ENCODE assay signal across 10 mouse cellular contexts in genomic region chr19:10071166-10071565, GRCm38 (mm10). TPM values are rescaled to one million over a fixed set of nuclear protein-coding genes. Genes with fewer than 3 reads are reported as not detected.
DNase-seq lines count a peak whose midpoint lies in the region; ATAC-seq and TF ChIP-seq lines count a peak whose summit lies in the region.
"Had no signal": no experiment of that assay in that cellular context is flagged by ENCODE, and none has a peak within 500 bp of the region (broad histone marks: within the 10 kb centered on the region; RNA-seq: fewer than 3 reads in every experiment).

No protein-coding gene starts in this region.

- ATAC-seq in embryonic facial prominence, embryonic 14.5 days (ENCODE audit: low read depth) = 0 out of 2 replicates have a peak, but pooled peaks have one; percentile 3
- no peak; the same call in 1 of the 2 replicates for ATAC-seq in midbrain, embryonic 14.5 days (ENCODE audit: low FRiP score, low TSS enrichment)
- ATAC-seq in midbrain, embryonic 11.5 days (ENCODE audit: low FRiP score) = no peak
- peak; percentile 64; the same call in 1 of the 2 replicates for ATAC-seq in hindbrain, postnatal 0 days
- peak; percentile 61 for ATAC-seq in midbrain, embryonic 16.5 days

- H3K4me1 ChIP-seq in embryonic facial prominence, embryonic 14.5 days (ENCODE audit: control insufficient read depth, insufficient read depth, low read length) = no peaks in the 10 kb centered on the region
- no peaks in the 10 kb centered on the region for H3K4me1 ChIP-seq in embryonic facial prominence, embryonic 10.5 days
- H3K4me1 ChIP-seq in midbrain, embryonic 14.5 days (ENCODE audit: control insufficient read depth, insufficient read depth, low read length) = no peaks in the 10 kb centered on the region
- H3K4me1 ChIP-seq in midbrain, embryonic 11.5 days (ENCODE audit: control insufficient read depth, insufficient read depth, low read length) = no peaks in the 10 kb centered on the region
- H3K4me1 ChIP-seq in hindbrain, postnatal 0 days (ENCODE audit: insufficient read depth, low read length) = no peaks in the 10 kb centered on the region
- no peaks in the 10 kb centered on the region for H3K4me1 ChIP-seq in midbrain, embryonic 16.5 days (ENCODE audit: control insufficient read depth, insufficient read depth, low read length)
- H3K4me1 ChIP-seq: heart, embryonic 13.5 days had no signal

- 85% methylated on average over 5 of the region's 5 CpGs for WGBS in embryonic facial prominence, embryonic 14.5 days
- 90% methylated on average over 5 of the region's 5 CpGs for WGBS in embryonic facial prominence, embryonic 10.5 days
- 68% methylated on average over 5 of the region's 5 CpGs for WGBS in midbrain, embryonic 14.5 days
- WGBS in midbrain, embryonic 11.5 days = 89% methylated on average over 5 of the region's 5 CpGs
- WGBS in hindbrain, postnatal 0 days = 46% methylated on average over 5 of the region's 5 CpGs
- WGBS in midbrain, embryonic 16.5 days = 59% methylated on average over 5 of the region's 5 CpGs

- peaks cover 98% of the 10 kb centered on the region for H3K36me3 ChIP-seq in embryonic facial prominence, embryonic 14.5 days (ENCODE audit: control insufficient read depth, insufficient read depth, low read length)
- peaks cover 100% of the 10 kb centered on the region for H3K36me3 ChIP-seq in embryonic facial prominence, embryonic 10.5 days (replicated peaks)
- peaks cover 97% of the 10 kb centered on the region for H3K36me3 ChIP-seq in midbrain, embryonic 14.5 days (ENCODE audit: control insufficient read depth, insufficient read depth, low read length)
- peaks cover 70% of the 10 kb centered on the region for H3K36me3 ChIP-seq in midbrain, embryonic 11.5 days (ENCODE audit: control insufficient read depth, insufficient read depth, low read length)
- H3K36me3 ChIP-seq in hindbrain, postnatal 0 days (ENCODE audit: insufficient read depth, low read length) = peaks cover 64% of the 10 kb centered on the region
- H3K36me3 ChIP-seq in midbrain, embryonic 16.5 days (ENCODE audit: control insufficient read depth, insufficient read depth, low read length) = peaks cover 58% of the 10 kb centered on the region

- H3K4me3 ChIP-seq in embryonic facial prominence, embryonic 14.5 days (ENCODE audit: low read depth, low read length) = no peak overlapping the region
- H3K4me3 ChIP-seq in embryonic facial prominence, embryonic 10.5 days = no peak overlapping the region
- no peak overlapping the region for H3K4me3 ChIP-seq in midbrain, embryonic 14.5 days (replicated peaks; ENCODE audit: low read depth, low read length)
- H3K4me3 ChIP-seq in midbrain, embryonic 11.5 days (ENCODE audit: low read depth, low read length) = no peak overlapping the region
- no peak overlapping the region for H3K4me3 ChIP-seq in hindbrain, postnatal 0 days (ENCODE audit: low read length)
- no peak overlapping the region for H3K4me3 ChIP-seq in midbrain, embryonic 16.5 days (ENCODE audit: low read depth, low read length)
- H3K4me3 ChIP-seq: heart, embryonic 13.5 days; megakaryocyte, embryonic 14.5 days had no signal

- TF ChIP-seq CTCF in hindbrain, postnatal 0 days (IDR thresholded peaks at IDR 0.05; ENCODE audit: low read depth) = peak; percentile 21; the same call in 1 of the 2 replicates

- H3K4me2 ChIP-seq in embryonic facial prominence, embryonic 14.5 days (ENCODE audit: low read depth, low read length) = no peak overlapping the region
- no peak overlapping the region for H3K4me2 ChIP-seq in midbrain, embryonic 14.5 days (ENCODE audit: low read length)
- H3K4me2 ChIP-seq in midbrain, embryonic 11.5 days = no peak overlapping the region
- H3K4me2 ChIP-seq in hindbrain, postnatal 0 days (ENCODE audit: low read depth, low read length) = no peak overlapping the region
- no peak overlapping the region for H3K4me2 ChIP-seq in midbrain, embryonic 16.5 days (ENCODE audit: low read length)
- H3K4me2 ChIP-seq: heart, embryonic 13.5 days had no signal

- no peaks in the 10 kb centered on the region for H3K9me3 ChIP-seq in embryonic facial prominence, embryonic 14.5 days (ENCODE audit: control insufficient read depth, low read length)
- peaks cover 4% of the 10 kb centered on the region; the same call in 1 of the 2 replicates for H3K9me3 ChIP-seq in embryonic facial prominence, embryonic 10.5 days
- H3K9me3 ChIP-seq in midbrain, embryonic 14.5 days (ENCODE audit: control insufficient read depth, low read length) = no peaks in the 10 kb centered on the region
- no peaks in the 10 kb centered on the region for H3K9me3 ChIP-seq in midbrain, embryonic 11.5 days (ENCODE audit: control insufficient read depth, low read length)
- no peaks in the 10 kb centered on the region for H3K9me3 ChIP-seq in hindbrain, postnatal 0 days (ENCODE audit: low read length)
- no peaks in the 10 kb centered on the region for H3K9me3 ChIP-seq in midbrain, embryonic 16.5 days (replicated peaks; ENCODE audit: control insufficient read depth, low read length, poor library complexity, severe bottlenecking)
- H3K9me3 ChIP-seq: heart, embryonic 13.5 days had no signal

- H3K9ac ChIP-seq in embryonic facial prominence, embryonic 14.5 days (ENCODE audit: low read depth, low read length) = no peak overlapping the region
- H3K9ac ChIP-seq in midbrain, embryonic 14.5 days (replicated peaks; ENCODE audit: low read length) = no peak overlapping the region
- no peak overlapping the region for H3K9ac ChIP-seq in midbrain, embryonic 11.5 days (ENCODE audit: low read length)
- no peak overlapping the region for H3K9ac ChIP-seq in hindbrain, postnatal 0 days (replicated peaks; ENCODE audit: low read length)
- no peak overlapping the region for H3K9ac ChIP-seq in midbrain, embryonic 16.5 days (ENCODE audit: low read depth, low read length)
- H3K9ac ChIP-seq: heart, embryonic 13.5 days had no signal

- DNase-seq in embryonic facial prominence, embryonic 14.5 days (ENCODE audit: low spot score) = no peak
- DNase-seq in embryonic facial prominence, embryonic 10.5 days (ENCODE audit: low spot score) = no peak
- peak; percentile 46 for DNase-seq in midbrain, embryonic 14.5 days
- DNase-seq in midbrain, embryonic 11.5 days (ENCODE audit: low spot score, missing footprints) = no peak
- peak; percentile 75 for DNase-seq in hindbrain, postnatal 0 days (ENCODE audit: low spot score)
- DNase-seq in retina, postnatal 1 day = no peak
- no peak for DNase-seq in spleen, postnatal 14 days (ENCODE audit: low spot score in 2 of 2)

- H3K27me3 ChIP-seq in embryonic facial prominence, embryonic 14.5 days (replicated peaks; ENCODE audit: control insufficient read depth, insufficient read depth, low read length) = no peaks in the 10 kb centered on the region
- no peaks in the 10 kb centered on the region for H3K27me3 ChIP-seq in embryonic facial prominence, embryonic 10.5 days (replicated peaks; ENCODE audit: low read depth, poor library complexity, severe bottlenecking)
- no peaks in the 10 kb centered on the region for H3K27me3 ChIP-seq in midbrain, embryonic 14.5 days (ENCODE audit: control insufficient read depth, insufficient read depth, low read length)
- no peaks in the 10 kb centered on the region for H3K27me3 ChIP-seq in midbrain, embryonic 11.5 days (ENCODE audit: control insufficient read depth, insufficient read depth, low read length)
- H3K27me3 ChIP-seq in hindbrain, postnatal 0 days (ENCODE audit: insufficient read depth, low read length) = no peaks in the 10 kb centered on the region
- no peaks in the 10 kb centered on the region for H3K27me3 ChIP-seq in midbrain, embryonic 16.5 days (ENCODE audit: control insufficient read depth, insufficient read depth, low read depth, low read length)
- H3K27me3 ChIP-seq: heart, embryonic 13.5 days; megakaryocyte, embryonic 14.5 days had no signal

- no peak overlapping the region for H3K27ac ChIP-seq in embryonic facial prominence, embryonic 14.5 days (replicated peaks; ENCODE audit: low read depth, low read length)
- no peak overlapping the region for H3K27ac ChIP-seq in embryonic facial prominence, embryonic 10.5 days (replicated peaks)
- H3K27ac ChIP-seq in midbrain, embryonic 14.5 days (replicated peaks; ENCODE audit: low read depth, low read length) = no peak overlapping the region
- H3K27ac ChIP-seq in midbrain, embryonic 11.5 days (ENCODE audit: low read depth, low read length) = no peak overlapping the region
- peak overlapping the region; percentile 62 for H3K27ac ChIP-seq in hindbrain, postnatal 0 days
- H3K27ac ChIP-seq in midbrain, embryonic 16.5 days (ENCODE audit: low read length) = peak overlapping the region; percentile 43
- H3K27ac ChIP-seq: heart, embryonic 13.5 days had no signal

RNA-seq across cellular contexts. Expression of gene Fads3, which starts 29.8 kb away (rescaled TPM):
- 15.6 and 20.9 TPM in 2 replicates for polyA plus RNA-seq in embryonic facial prominence, embryonic 14.5 days (2014; fragmentation: Nextera tagmentation; extraction: Ambion mirVana)
- polyA plus RNA-seq in embryonic facial prominence, embryonic 10.5 days (2016; fragmentation: Nextera tagmentation; extraction: Ambion mirVana) = 4.0 and 4.3 TPM in 2 replicates
- polyA plus RNA-seq in midbrain, embryonic 14.5 days (2014; fragmentation: Nextera tagmentation; extraction: Ambion mirVana) = 15.4 and 17.8 TPM in 2 replicates
- polyA plus RNA-seq in midbrain, embryonic 11.5 days (2014; fragmentation: Nextera tagmentation; extraction: Ambion mirVana) = 5.0 and 5.1 TPM in 2 replicates
- 52.5 and 59.0 TPM in 2 replicates for total RNA-seq in hindbrain, postnatal 0 days (2014; rRNA removed)
- 35.1 and 37.4 TPM in 2 replicates for polyA plus RNA-seq in hindbrain, postnatal 0 days (2015; fragmentation: Nextera tagmentation; extraction: Ambion mirVana)
- 31.6 and 38.2 TPM in 2 replicates for polyA plus RNA-seq in midbrain, embryonic 16.5 days (2015; fragmentation: Nextera tagmentation; extraction: Ambion mirVana)

RNA-seq across cellular contexts. Expression of gene Fads2, which starts 30.4 kb away (rescaled TPM):
- 23.4 and 28.4 TPM in 2 replicates for polyA plus RNA-seq in embryonic facial prominence, embryonic 14.5 days (2014; fragmentation: Nextera tagmentation; extraction: Ambion mirVana)
- 160 and 165 TPM in 2 replicates for polyA plus RNA-seq in embryonic facial prominence, embryonic 10.5 days (2016; fragmentation: Nextera tagmentation; extraction: Ambion mirVana)
- polyA plus RNA-seq in midbrain, embryonic 14.5 days (2014; fragmentation: Nextera tagmentation; extraction: Ambion mirVana) = 67.3 and 114 TPM in 2 replicates
- polyA plus RNA-seq in midbrain, embryonic 11.5 days (2014; fragmentation: Nextera tagmentation; extraction: Ambion mirVana) = 76.4 and 80.5 TPM in 2 replicates
- total RNA-seq in hindbrain, postnatal 0 days (2014; rRNA removed) = 318 and 330 TPM in 2 replicates
- polyA plus RNA-seq in hindbrain, postnatal 0 days (2015; fragmentation: Nextera tagmentation; extraction: Ambion mirVana) = 260 and 272 TPM in 2 replicates
- polyA plus RNA-seq in midbrain, embryonic 16.5 days (2015; fragmentation: Nextera tagmentation; extraction: Ambion mirVana) = 215 and 256 TPM in 2 replicates

Comparison
In these comparisons a context has a peak if more than half of its experiments do, and no peak if none do; other contexts are left out.
1. ATAC-seq: peak in embryonic facial prominence, embryonic 14.5 days (single experiment), hindbrain, postnatal 0 days (single experiment) and midbrain, embryonic 16.5 days (single experiment); none in midbrain, embryonic 14.5 days (single experiment) and midbrain, embryonic 11.5 days (single experiment).
2. DNase-seq: peak in midbrain, embryonic 14.5 days (single experiment) and hindbrain, postnatal 0 days (single experiment); none in embryonic facial prominence, embryonic 14.5 days (single experiment), embryonic facial prominence, embryonic 10.5 days (single experiment), midbrain, embryonic 11.5 days (single experiment), retina, postnatal 1 day (single experiment) and spleen, postnatal 14 days (0 of 2).
3. H3K27ac ChIP-seq: peak in hindbrain, postnatal 0 days (single experiment) and midbrain, embryonic 16.5 days (single experiment); none in embryonic facial prominence, embryonic 14.5 days (single experiment), embryonic facial prominence, embryonic 10.5 days (single experiment), midbrain, embryonic 14.5 days (single experiment) and midbrain, embryonic 11.5 days (single experiment).